Mouse (Mus musculus) common myeloid progenitor, adult 5-6 weeks (primary cell): ENCODE measurements around the gene Sh3bgrl3. TPM values are rescaled to one million over a fixed set of nuclear protein-coding genes. Genes with fewer than 3 reads are reported as not detected.

Experiments
- ATAC-seq: replicated peaks from 2 replicates; pipeline ENCODE4 v1.8.0; 2016; ENCODE audit warnings: low read depth, mild to moderate bottlenecking, moderate TSS enrichment, inconsistent platforms; ENCODE audit not compliant: poor library complexity, severe bottlenecking
- total RNA-seq: library from RNA; stranded (forward); fragments of 200-1000, 187-1606 nt; gene quantifications from 2 replicates; pipeline ENCODE4 v1.2.3, GENCODE M21; 2017

Sh3bgrl3 gene
- total RNA-seq, 1 experiment from 2014 or later = 201 TPM

- ATAC-seq = no peak
Observed at GRCm38 (mm10) chr4:134132117-134132516, 3.5 kb upstream of the Sh3bgrl3 start.

GRCm38 (mm10) chr4:134129482-134129881, 893 bp upstream of the Sh3bgrl3 start:
- ATAC-seq = peak; percentile 52

GRCm38 (mm10) chr4:134128983-134129362, 384 bp upstream of the Sh3bgrl3 start:
- ATAC-seq = peak; percentile 13

GRCm38 (mm10) chr4:134127793-134128192, 796 bp downstream of the Sh3bgrl3 start:
- no peak for ATAC-seq

- no peak for ATAC-seq
Observed at GRCm38 (mm10) chr4:134127121-134127455, 1.5 kb downstream of the Sh3bgrl3 start.

- ATAC-seq = no peak
Observed at GRCm38 (mm10) chr4:134126300-134127120, 2.1 kb downstream of the Sh3bgrl3 start.

DNA sequence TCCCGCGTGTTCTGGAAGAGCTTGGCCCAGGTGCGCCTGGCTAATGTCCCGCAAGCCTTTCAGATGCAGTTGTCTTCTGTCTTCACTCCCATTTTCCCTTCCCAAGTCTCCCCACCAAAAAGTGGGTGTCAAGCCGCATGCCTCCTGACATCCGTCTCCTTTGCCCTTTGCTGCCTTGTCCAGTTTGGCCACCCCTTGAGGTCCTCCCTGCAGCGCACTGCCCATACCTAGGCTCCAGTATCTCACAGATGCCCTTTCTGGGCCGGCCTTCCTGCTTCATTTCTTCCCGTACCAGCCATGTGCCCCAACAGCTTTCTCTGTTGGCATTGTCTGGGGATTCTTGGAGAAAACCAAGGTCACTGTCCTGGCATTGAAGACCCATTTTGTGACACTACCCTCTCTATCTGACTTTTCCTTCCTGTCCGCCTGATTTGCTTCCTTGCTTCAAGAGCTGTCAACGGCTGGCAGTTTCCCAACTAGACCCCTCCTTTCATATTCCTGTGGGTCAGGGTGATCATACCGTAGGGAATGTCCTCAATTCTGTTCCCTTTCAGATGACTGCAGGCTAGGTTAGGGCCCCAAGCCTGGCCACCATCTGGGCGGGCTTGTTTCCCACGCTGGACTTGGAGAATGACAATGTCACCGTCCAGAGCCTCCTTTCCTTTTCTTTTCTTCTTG, 3.1 kb downstream of the Sh3bgrl3 start:
- no peak for ATAC-seq

GRCm38 (mm10) chr4:134123680-134124551, 4.7 kb downstream of the Sh3bgrl3 start:
- ATAC-seq = peak; percentile 54

- no peak for ATAC-seq
Observed at GRCm38 (mm10) chr4:134123147-134123546, 5.4 kb downstream of the Sh3bgrl3 start.

- ATAC-seq = no peak
Observed at GRCm38 (mm10) chr4:134122281-134122680, 6.3 kb downstream of the Sh3bgrl3 start.

GRCm38 (mm10) chr4:134121571-134121970, 7.0 kb downstream of the Sh3bgrl3 start:
- no peak for ATAC-seq

GRCm38 (mm10) chr4:134120916-134121315, 7.7 kb downstream of the Sh3bgrl3 start:
- ATAC-seq = no peak

DNA sequence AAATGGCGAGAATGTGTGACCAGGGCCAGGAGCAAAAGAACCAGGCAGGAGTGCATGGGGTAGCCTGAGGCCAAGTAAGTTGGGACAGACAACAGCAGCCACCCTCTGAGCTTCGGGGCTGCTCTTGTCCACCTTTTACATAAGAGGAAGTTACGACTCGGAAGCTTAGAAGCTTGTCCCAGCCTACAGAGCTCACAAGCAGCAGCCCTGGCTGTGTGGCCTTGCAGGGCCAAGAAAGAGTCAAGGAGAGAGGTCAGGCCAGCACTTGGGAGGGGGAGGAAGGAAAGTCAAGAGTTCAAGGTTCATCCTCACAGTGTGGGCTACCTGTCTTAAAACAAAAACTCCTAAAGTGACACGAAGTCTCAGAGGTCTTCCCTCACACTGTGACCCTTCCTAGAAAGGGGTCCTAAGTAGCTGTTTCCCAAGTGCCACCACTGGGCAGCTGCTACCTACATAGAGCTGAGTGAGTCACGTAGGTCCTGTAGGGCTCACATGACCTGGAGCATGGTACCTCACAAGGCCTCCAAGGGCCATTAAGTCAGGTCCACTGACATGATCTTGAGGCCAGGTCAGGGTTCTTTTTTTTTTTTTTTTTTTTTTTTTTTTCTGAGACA, 8.3 kb downstream of the Sh3bgrl3 start:
- ATAC-seq = no peak

DNA sequence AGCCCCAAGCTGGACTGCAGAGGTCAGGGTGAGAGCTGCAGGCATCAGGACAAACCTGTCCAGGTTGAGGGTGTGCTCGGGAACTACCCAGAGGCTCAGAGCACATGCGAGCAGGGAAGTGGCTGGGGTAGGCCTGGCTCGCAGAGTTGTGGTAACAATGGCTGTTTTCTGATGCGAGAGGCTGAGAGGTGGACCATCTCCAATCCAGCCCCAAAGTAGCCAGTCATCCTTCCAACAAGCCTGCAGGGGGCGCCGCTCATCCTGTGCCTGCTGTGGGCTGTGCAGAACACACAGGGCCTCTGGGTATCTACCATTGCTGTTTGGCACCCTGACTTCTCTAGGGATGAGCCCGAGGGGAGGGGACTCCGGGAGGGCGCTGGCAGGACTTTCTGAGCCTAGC, 8.9 kb downstream of the Sh3bgrl3 start:
- no peak for ATAC-seq

DNA sequence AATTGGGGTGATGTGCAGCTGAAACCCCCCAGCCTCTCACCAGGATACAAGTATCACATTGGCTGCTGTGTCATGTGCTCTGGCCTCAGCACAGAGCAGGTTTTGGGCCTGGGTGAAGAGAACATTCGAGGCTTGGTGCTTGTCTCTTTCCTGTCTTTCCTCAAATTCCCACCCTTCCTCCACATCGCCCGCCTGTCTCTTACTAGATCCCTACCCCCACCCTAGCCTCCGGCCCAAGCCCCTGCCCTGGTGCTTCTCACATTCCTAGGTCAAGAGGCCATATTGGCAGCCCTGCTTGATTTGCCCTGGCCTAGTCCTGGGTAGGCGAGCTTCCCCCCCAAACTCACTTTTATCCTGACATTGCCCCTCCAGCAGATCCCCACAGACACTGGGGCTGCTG, 9.5 kb downstream of the Sh3bgrl3 start:
- ATAC-seq = no peak

- peak; percentile 33 for ATAC-seq
Observed at GRCm38 (mm10) chr4:134118126-134118800, 10.3 kb downstream of the Sh3bgrl3 start.

GRCm38 (mm10) chr4:134117012-134117411, 11.6 kb downstream of the Sh3bgrl3 start:
- ATAC-seq = peak; percentile 66

GRCm38 (mm10) chr4:134116501-134116900, 12.1 kb downstream of the Sh3bgrl3 start:
- ATAC-seq = no peak

DNA sequence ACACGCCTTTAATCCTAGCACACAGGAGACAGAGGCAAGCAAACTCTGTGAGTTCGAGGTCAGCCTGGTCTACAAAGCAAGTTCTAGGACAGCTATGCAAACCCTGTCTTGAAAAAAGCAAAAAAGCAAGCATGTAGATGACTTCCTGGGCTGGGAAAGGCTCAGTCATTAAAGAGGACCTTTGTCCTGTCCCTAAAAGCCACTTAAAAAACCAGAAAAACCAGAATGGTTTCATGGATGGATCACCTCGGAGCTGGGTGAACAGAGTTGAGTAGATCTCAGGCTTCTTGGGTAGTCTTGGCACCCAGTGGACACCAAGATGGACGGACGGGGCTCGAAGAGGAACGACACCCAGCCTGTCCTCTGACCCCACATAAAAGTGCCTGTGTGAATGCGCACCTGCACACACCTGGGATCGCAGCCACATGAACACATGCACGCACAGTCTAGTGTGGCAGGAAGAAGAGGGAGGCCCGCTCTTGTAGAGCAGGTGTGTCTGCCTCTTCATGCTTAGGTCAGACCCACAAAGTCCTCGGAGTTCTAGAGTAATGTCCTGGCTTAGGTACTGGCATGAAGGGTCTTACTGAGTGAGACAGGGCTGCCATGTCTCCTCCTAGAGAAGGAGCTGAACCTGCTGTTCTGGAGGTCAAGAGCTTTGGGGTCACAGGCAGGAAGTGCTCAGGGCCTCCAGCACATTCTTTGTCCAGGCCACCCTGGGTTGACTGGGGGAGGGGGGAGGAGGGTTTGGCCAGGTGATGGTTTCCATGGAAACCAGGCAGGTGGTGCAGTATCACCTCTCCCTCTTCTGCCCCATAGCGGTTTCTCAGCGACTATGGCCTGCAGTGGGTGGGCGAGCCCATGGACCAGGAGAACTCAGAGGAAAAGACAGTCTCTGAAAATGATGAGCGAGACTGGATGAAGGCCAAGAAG, 13.1 kb downstream of the Sh3bgrl3 start:
- ATAC-seq = no peak
